Mouse (Mus musculus) testis, adult 2 months (tissue): ENCODE results near the gene 4933405O20Rik. TPM values are rescaled to one million over a fixed set of nuclear protein-coding genes. Genes with fewer than 3 reads are reported as not detected.

ENCODE experiments used
- H3K27ac ChIP-seq: fragments of 200-500 bp; 2 replicates; pipeline ENCODE4 v1.5.1; 2012; ENCODE audit warnings: low read depth, low read length; ENCODE audit not compliant: control insufficient read depth, insufficient read depth
- H3K27me3 ChIP-seq: fragments of 200-500 bp; 2 replicates; pipeline ENCODE4 v1.6.1; 2012; ENCODE audit warnings: mild to moderate bottlenecking, low read length, moderate library complexity; ENCODE audit not compliant: control insufficient read depth, insufficient read depth
- H3K36me3 ChIP-seq: fragments of 200-500 bp; 2 replicates; pipeline ENCODE4 v1.6.1; 2012; ENCODE audit warnings: mild to moderate bottlenecking, low read length; ENCODE audit not compliant: control insufficient read depth, insufficient read depth
- H3K4me1 ChIP-seq: fragments of 200-500 bp; 2 replicates; pipeline ENCODE4 v1.6.1; 2012; ENCODE audit warnings: low read length; ENCODE audit not compliant: control insufficient read depth, insufficient read depth
- H3K4me3 ChIP-seq: fragments of 200-500 bp; 2 replicates; pipeline ENCODE4 v1.5.1; 2012; ENCODE audit warnings: low read depth, mild to moderate bottlenecking, low read length, moderate library complexity, mixed read lengths; ENCODE audit not compliant: control insufficient read depth
- CTCF ChIP-seq: fragments of 200-500 bp; IDR thresholded peaks from 2 replicates; pipeline ENCODE4 v1.5.1; 2012; ENCODE audit warnings: low read depth, mild to moderate bottlenecking, inconsistent platforms, low read length, moderate library complexity; ENCODE audit not compliant: control insufficient read depth, insufficient read depth, insufficient replicate concordance
- POLR2A ChIP-seq: fragments of 200-500 bp; IDR thresholded peaks from 2 replicates; pipeline ENCODE4 v1.6.1; 2012; ENCODE audit warnings: low read depth, mild to moderate bottlenecking, inconsistent platforms, low read length, moderate library complexity; ENCODE audit not compliant: control insufficient read depth
- polyA plus RNA-seq: library from polyadenylated mRNA; depleted of rRNA; stranded (reverse); fragments of >200 nt; gene quantifications from 2 replicates; pipeline ENCODE4 v1.2.3, GENCODE M21; 2012

4933405O20Rik gene
- polyA plus RNA-seq, 1 experiment = 61.1 TPM

GRCm38 (mm10) chr7:50629186-50629585 is 30.2 kb downstream of the 4933405O20Rik start:
- Histone ChIP-seq H3K4me1 (no peaks in the 10 kb centered on the region), H3K27ac (no peak overlapping the region), H3K27me3 (no peaks in the 10 kb centered on the region), H3K4me3 (no peak overlapping the region), H3K36me3 (no peaks in the 10 kb centered on the region)
- TF ChIP-seq POLR2A = no peak
- no peak for TF ChIP-seq CTCF

GRCm38 (mm10) chr7:50633147-50633546 is 34.2 kb downstream of the 4933405O20Rik start:
- Histone ChIP-seq H3K4me1 (no peaks in the 10 kb centered on the region), H3K36me3 (no peaks in the 10 kb centered on the region), H3K27ac (no peak overlapping the region), H3K27me3 (no peaks in the 10 kb centered on the region), H3K4me3 (no peak overlapping the region)
- TF ChIP-seq POLR2A = no peak
- TF ChIP-seq CTCF = no peak
